Mouse (Mus musculus): Measurements from ENCODE around the gene Rae1. TPM values are rescaled to one million over a fixed set of nuclear protein-coding genes. Genes with fewer than 3 reads are reported as not detected.

Rae1 gene
- polyA plus RNA-seq, 1 experiment from 2014 or later, result 106 TPM

GRCm38 (mm10) chr2:173042504-173043162 lies 42.7 kb downstream of the Rae1 start:
- no peaks in the 10 kb centered on the region for H3K27me3 ChIP-seq
- H3K4me3 ChIP-seq, result no peak overlapping the region
- no peak overlapping the region for H3K9ac ChIP-seq
- WGBS, result 63% methylated on average over 11 of the region's 11 CpGs
- no peak overlapping the region for H3K27ac ChIP-seq (replicated peaks)
- H3K4me2 ChIP-seq, result no peak overlapping the region
- H3K36me3 ChIP-seq, result no peaks in the 10 kb centered on the region
- H3K4me1 ChIP-seq (replicated peaks), result no peaks in the 10 kb centered on the region
- H3K9me3 ChIP-seq, result no peaks in the 10 kb centered on the region
- no peak for ATAC-seq (ENCODE audit: low read depth)

- Histone ChIP-seq H3K36me3 (no peaks in the 10 kb centered on the region), H3K27ac (replicated peaks) (no peak overlapping the region), H3K27me3 (no peaks in the 10 kb centered on the region), H3K4me3 (no peak overlapping the region), H3K9me3 (no peaks in the 10 kb centered on the region), H3K4me1 (replicated peaks) (no peaks in the 10 kb centered on the region), H3K4me2 (no peak overlapping the region), H3K9ac (no peak overlapping the region)
- WGBS, result 78% methylated on average over 18 of the region's 18 CpGs
- ATAC-seq (ENCODE audit: low read depth), result no peak
These were observed 44.5 kb downstream of the Rae1 start for GRCm38 (mm10) chr2:173044198-173044970.

- no peaks in the 10 kb centered on the region for H3K36me3 ChIP-seq
- no peaks in the 10 kb centered on the region for H3K27me3 ChIP-seq
- no peak overlapping the region for H3K27ac ChIP-seq (replicated peaks)
- no peak overlapping the region for H3K9ac ChIP-seq
- WGBS, result 74% methylated on average over 15 of the region's 15 CpGs
- no peaks in the 10 kb centered on the region for H3K9me3 ChIP-seq
- H3K4me1 ChIP-seq (replicated peaks), result peaks cover 10% of the 10 kb centered on the region; the same call in 1 of the 2 replicates
- ATAC-seq (ENCODE audit: low read depth), result no peak
- no peak overlapping the region for H3K4me3 ChIP-seq
- no peak overlapping the region for H3K4me2 ChIP-seq
These were observed 46.8 kb downstream of the Rae1 start for GRCm38 (mm10) chr2:173046582-173047297.

- no peak overlapping the region for H3K4me3 ChIP-seq
- no peaks in the 10 kb centered on the region for H3K27me3 ChIP-seq
- H3K27ac ChIP-seq (replicated peaks), result no peak overlapping the region
- H3K36me3 ChIP-seq, result no peaks in the 10 kb centered on the region
- H3K9me3 ChIP-seq, result no peaks in the 10 kb centered on the region
- no peak for ATAC-seq (ENCODE audit: low read depth)
- peaks cover 10% of the 10 kb centered on the region; the same call in 1 of the 2 replicates for H3K4me1 ChIP-seq (replicated peaks)
- H3K9ac ChIP-seq, result no peak overlapping the region
- H3K4me2 ChIP-seq, result no peak overlapping the region
- 64% methylated on average over 5 of the region's 5 CpGs for WGBS
These were observed 47.6 kb downstream of the Rae1 start for GRCm38 (mm10) chr2:173047471-173047870.

GRCm38 (mm10) chr2:173048041-173048745 lies 48.3 kb downstream of the Rae1 start:
- Histone ChIP-seq H3K27ac (replicated peaks) (no peak overlapping the region), H3K9me3 (no peaks in the 10 kb centered on the region), H3K4me1 (replicated peaks) (peaks cover 10% of the 10 kb centered on the region; the same call in 1 of the 2 replicates), H3K4me3 (no peak overlapping the region), H3K4me2 (no peak overlapping the region), H3K36me3 (no peaks in the 10 kb centered on the region), H3K27me3 (no peaks in the 10 kb centered on the region), H3K9ac (no peak overlapping the region)
- ATAC-seq (ENCODE audit: low read depth), result no peak
- 58% methylated on average over 17 of the region's 17 CpGs for WGBS

GRCm38 (mm10) chr2:173049231-173049630 lies 49.3 kb downstream of the Rae1 start:
- peaks cover 10% of the 10 kb centered on the region; the same call in 1 of the 2 replicates for H3K4me1 ChIP-seq (replicated peaks)
- WGBS, result 86% methylated on average over 3 of the region's 3 CpGs
- no peak overlapping the region for H3K4me3 ChIP-seq
- no peak overlapping the region for H3K27ac ChIP-seq (replicated peaks)
- H3K27me3 ChIP-seq, result no peaks in the 10 kb centered on the region
- H3K36me3 ChIP-seq, result no peaks in the 10 kb centered on the region
- H3K4me2 ChIP-seq, result no peak overlapping the region
- H3K9me3 ChIP-seq, result no peaks in the 10 kb centered on the region
- H3K9ac ChIP-seq, result no peak overlapping the region
- no peak for ATAC-seq (ENCODE audit: low read depth)

- no peak for ATAC-seq (ENCODE audit: low read depth)
- no peak overlapping the region for H3K27ac ChIP-seq (replicated peaks)
- WGBS, result 45% methylated on average over 6 of the region's 6 CpGs
- H3K27me3 ChIP-seq, result no peaks in the 10 kb centered on the region
- H3K4me3 ChIP-seq, result no peak overlapping the region
- H3K4me1 ChIP-seq (replicated peaks), result peaks cover 10% of the 10 kb centered on the region; the same call in 1 of the 2 replicates
- no peak overlapping the region for H3K9ac ChIP-seq
- no peaks in the 10 kb centered on the region for H3K36me3 ChIP-seq
- no peaks in the 10 kb centered on the region for H3K9me3 ChIP-seq
- H3K4me2 ChIP-seq, result no peak overlapping the region
These were observed 49.9 kb downstream of the Rae1 start for GRCm38 (mm10) chr2:173049817-173050216.

- ATAC-seq (ENCODE audit: low read depth), result no peak
- no peaks in the 10 kb centered on the region for H3K27me3 ChIP-seq
- H3K4me3 ChIP-seq, result no peak overlapping the region
- H3K36me3 ChIP-seq, result no peaks in the 10 kb centered on the region
- H3K9me3 ChIP-seq, result no peaks in the 10 kb centered on the region
- H3K4me1 ChIP-seq (replicated peaks), result peaks cover 10% of the 10 kb centered on the region; the same call in 1 of the 2 replicates
- no peak overlapping the region for H3K27ac ChIP-seq (replicated peaks)
- no peak overlapping the region for H3K9ac ChIP-seq
- no peak overlapping the region for H3K4me2 ChIP-seq
- 45% methylated on average over 8 of the region's 8 CpGs for WGBS
These were observed 50.9 kb downstream of the Rae1 start for GRCm38 (mm10) chr2:173050604-173051382.

- H3K27ac ChIP-seq (replicated peaks), result no peak overlapping the region
- no peaks in the 10 kb centered on the region for H3K36me3 ChIP-seq
- peaks cover 10% of the 10 kb centered on the region; the same call in 1 of the 2 replicates for H3K4me1 ChIP-seq (replicated peaks)
- 93% methylated on average over 8 of the region's 8 CpGs for WGBS
- H3K9me3 ChIP-seq, result no peaks in the 10 kb centered on the region
- no peak overlapping the region for H3K4me3 ChIP-seq
- H3K9ac ChIP-seq, result no peak overlapping the region
- no peak overlapping the region for H3K4me2 ChIP-seq
- no peaks in the 10 kb centered on the region for H3K27me3 ChIP-seq
- no peak for ATAC-seq (ENCODE audit: low read depth)
These were observed 53.0 kb downstream of the Rae1 start for GRCm38 (mm10) chr2:173052881-173053280.

- Histone ChIP-seq H3K9ac (no peak overlapping the region), H3K27ac (replicated peaks) (no peak overlapping the region), H3K36me3 (no peaks in the 10 kb centered on the region), H3K4me1 (replicated peaks) (peaks cover 10% of the 10 kb centered on the region; the same call in 1 of the 2 replicates), H3K27me3 (no peaks in the 10 kb centered on the region), H3K4me2 (no peak overlapping the region), H3K4me3 (no peak overlapping the region), H3K9me3 (no peaks in the 10 kb centered on the region)
- no peak for ATAC-seq (ENCODE audit: low read depth)
- WGBS, result 84% methylated on average over 6 of the region's 6 CpGs
These were observed 53.9 kb downstream of the Rae1 start for GRCm38 (mm10) chr2:173053846-173054245.

GRCm38 (mm10) chr2:173056303-173056881 lies 56.5 kb downstream of the Rae1 start:
- H3K9me3 ChIP-seq, result no peaks in the 10 kb centered on the region
- WGBS, result 83% methylated on average over 10 of the region's 10 CpGs
- H3K4me1 ChIP-seq (replicated peaks), result no peaks in the 10 kb centered on the region
- no peak overlapping the region for H3K9ac ChIP-seq
- H3K27me3 ChIP-seq, result no peaks in the 10 kb centered on the region
- H3K27ac ChIP-seq (replicated peaks), result no peak overlapping the region
- no peak overlapping the region for H3K4me2 ChIP-seq
- H3K4me3 ChIP-seq, result no peak overlapping the region
- H3K36me3 ChIP-seq, result no peaks in the 10 kb centered on the region
- no peak for ATAC-seq (ENCODE audit: low read depth)
